Mouse (Mus musculus) lung, embryonic 14.5 days (tissue): Measurements from ENCODE around the gene Gm20388. TPM values are rescaled to one million over a fixed set of nuclear protein-coding genes. Genes with fewer than 3 reads are reported as not detected.

ENCODE experiments used
- ATAC-seq: fragments of 200-750 bp; cut with Nextera tagmentation; 2 replicates; pipeline ENCODE4 v1.8.0; 2017; ENCODE audit warnings: mild to moderate bottlenecking, moderate TSS enrichment, moderate library complexity; ENCODE audit not compliant: insufficient read depth
- DNase-seq: peaks from one replicate; pipeline ENCODE4 v3.0.0-alpha.2; 2015
- H3K27ac ChIP-seq: fragments of 300-500 bp; sonication (generic); 2 replicates; pipeline ENCODE4 v1.5.1; 2014; ENCODE audit warnings: low read depth, mild to moderate bottlenecking, moderate library complexity
- H3K27me3 ChIP-seq: fragments of 300-500 bp; sonication (generic); 2 replicates; pipeline ENCODE4 v1.6.1; 2014; ENCODE audit warnings: low read length, control low read depth; ENCODE audit not compliant: insufficient read depth
- H3K36me3 ChIP-seq: fragments of 300-500 bp; sonication (generic); 2 replicates; pipeline ENCODE4 v1.6.1; 2014; ENCODE audit warnings: control low read depth; ENCODE audit not compliant: insufficient read depth
- H3K4me1 ChIP-seq: fragments of 300-500 bp; sonication (generic); 2 replicates; pipeline ENCODE4 v1.6.1; 2014; ENCODE audit warnings: antibody characterized with exemption, control low read depth; ENCODE audit not compliant: insufficient read depth
- H3K4me2 ChIP-seq: fragments of 300-500 bp; sonication (generic); 2 replicates; pipeline ENCODE4 v1.6.1; 2014; ENCODE audit warnings: mild to moderate bottlenecking
- H3K4me3 ChIP-seq: fragments of 300-500 bp; sonication (generic); 2 replicates; pipeline ENCODE4 v1.5.1; 2014; ENCODE audit warnings: low read depth, low read length
- H3K9ac ChIP-seq: fragments of 300-500 bp; sonication (generic); 2 replicates; pipeline ENCODE4 v1.6.1; 2014
- H3K9me3 ChIP-seq: fragments of 300-500 bp; sonication (generic); 2 replicates; pipeline ENCODE4 v1.6.1; 2016; ENCODE audit warnings: low read depth, low read length, control low read depth
- CTCF ChIP-seq: IDR thresholded peaks from 2 replicates; pipeline ENCODE4 v1.5.1; 2016; ENCODE audit warnings: antibody characterized with exemption, low read depth
- WGBS: fragments of 180-500 bp; shearing (Covaris S2); extraction: QIAGEN DNeasy Blood & Tissue Kit; methylation state at CpG from one replicate; pipeline ENCODE4 v1.1.7; 2014; 5-methylcytosine and 5-hydroxymethylcytosine counted together
- polyA plus RNA-seq: library from polyadenylated mRNA; unstranded; fragments of >200 nt; fragmentation: Nextera tagmentation; extraction: Ambion mirVana; gene quantifications from 2 replicates; pipeline ENCODE4 v1.2.1, GENCODE M21; 2014

Gene Gm20388
- polyA plus RNA-seq, 1 experiment from 2014 or later, result not detected

- 0 out of 2 replicates have a peak overlapping the region, but pooled peaks have one; percentile 46 for H3K27ac ChIP-seq
- no peak for DNase-seq
- H3K9ac ChIP-seq, result peak overlapping the region; percentile 75
- H3K9me3 ChIP-seq, result no peaks in the 10 kb centered on the region
- peak overlapping the region; percentile 85 for H3K4me2 ChIP-seq
- H3K4me1 ChIP-seq, result peaks cover 8% of the 10 kb centered on the region; the same call in 1 of the 2 replicates
- 6% methylated on average over 20 of the region's 20 CpGs for WGBS
- H3K36me3 ChIP-seq, result peaks cover 9% of the 10 kb centered on the region; the same call in 1 of the 2 replicates
- H3K4me3 ChIP-seq, result peak overlapping the region; percentile 71
- ATAC-seq, result 0 out of 2 replicates have a peak, but pooled peaks have one; percentile 1
- TF ChIP-seq CTCF, result no peak
- H3K27me3 ChIP-seq, result no peaks in the 10 kb centered on the region
Measured at GRCm38 (mm10) chr8:122610612-122611277, 2700.1 kb downstream of the Gm20388 start.

GRCm38 (mm10) chr8:122611295-122612133, 2700.9 kb downstream of the Gm20388 start, which contains the start of the genes Galns and Trappc2l:
TSS of gene Galns (minus strand) at chr8:122611463.
TSS of gene Trappc2l (plus strand) at chr8:122611640.
- ATAC-seq, result peak; percentile 95
- Histone ChIP-seq H3K4me1 (peaks cover 8% of the 10 kb centered on the region; the same call in 1 of the 2 replicates), H3K9me3 (no peaks in the 10 kb centered on the region), H3K27ac (peak within 1 kb of the TSS; percentile 77; the same call in 1 of the 2 replicates), H3K9ac (peak within 1 kb of the TSS; percentile 75), H3K4me3 (peak within 1 kb of the TSS; percentile 71), H3K4me2 (peak within 1 kb of the TSS; percentile 85), H3K27me3 (no peaks in the 10 kb centered on the region), H3K36me3 (peaks cover 9% of the 10 kb centered on the region; the same call in 1 of the 2 replicates)
- under 1% methylated on average over 57 of the region's 57 CpGs for WGBS
- DNase-seq, result peak; percentile 100
- peak; percentile 69 for TF ChIP-seq CTCF

- ATAC-seq, result no peak
- Histone ChIP-seq H3K4me3 (no peak overlapping the region), H3K27me3 (no peaks in the 10 kb centered on the region), H3K4me1 (0 out of 2 replicates have a peak, but pooled peaks cover 5% of the 10 kb centered on the region), H3K9ac (no peak overlapping the region), H3K4me2 (no peak overlapping the region), H3K36me3 (peaks cover 9% of the 10 kb centered on the region; the same call in 1 of the 2 replicates), H3K27ac (peak overlapping the region; percentile 18; the same call in 1 of the 2 replicates), H3K9me3 (no peaks in the 10 kb centered on the region)
- 43% methylated on average over 9 of the region's 9 CpGs for WGBS
- DNase-seq, result peak; percentile 62
- no peak for TF ChIP-seq CTCF
Measured at GRCm38 (mm10) chr8:122616181-122616905, 2705.7 kb downstream of the Gm20388 start.

- DNase-seq, result peak; percentile 95
- no peak overlapping the region for H3K9ac ChIP-seq
Measured at GRCm38 (mm10) chr8:122617947-122618546, 2707.4 kb downstream of the Gm20388 start.

GRCm38 (mm10) chr8:122618660-122619378, 2708.2 kb downstream of the Gm20388 start:
- DNase-seq, result no peak
- Histone ChIP-seq H3K27ac (no peak overlapping the region), H3K4me2 (no peak overlapping the region), H3K36me3 (peaks cover 9% of the 10 kb centered on the region; the same call in 1 of the 2 replicates), H3K27me3 (no peaks in the 10 kb centered on the region), H3K4me3 (no peak overlapping the region), H3K4me1 (no peaks in the 10 kb centered on the region), H3K9ac (no peak overlapping the region), H3K9me3 (no peaks in the 10 kb centered on the region)
- no peak; the same call in 1 of the 2 replicates for ATAC-seq
- no peak for TF ChIP-seq CTCF
- 68% methylated on average over 6 of the region's 6 CpGs for WGBS

More at GRCm38 (mm10) chr8:122617947-122618546, 2707.4 kb downstream of the Gm20388 start:
- Histone ChIP-seq H3K4me2 (no peak overlapping the region), H3K9me3 (no peaks in the 10 kb centered on the region), H3K4me1 (no peaks in the 10 kb centered on the region), H3K27ac (no peak overlapping the region), H3K27me3 (no peaks in the 10 kb centered on the region), H3K4me3 (no peak overlapping the region), H3K36me3 (peaks cover 9% of the 10 kb centered on the region; the same call in 1 of the 2 replicates)
- 33% methylated on average over 5 of the region's 7 CpGs for WGBS
- peak; percentile 13; the same call in 1 of the 2 replicates for ATAC-seq
- TF ChIP-seq CTCF, result peak; percentile 79
